8 mouse cellular contexts compared by ENCODE assay signal in the genomic region with DNA sequence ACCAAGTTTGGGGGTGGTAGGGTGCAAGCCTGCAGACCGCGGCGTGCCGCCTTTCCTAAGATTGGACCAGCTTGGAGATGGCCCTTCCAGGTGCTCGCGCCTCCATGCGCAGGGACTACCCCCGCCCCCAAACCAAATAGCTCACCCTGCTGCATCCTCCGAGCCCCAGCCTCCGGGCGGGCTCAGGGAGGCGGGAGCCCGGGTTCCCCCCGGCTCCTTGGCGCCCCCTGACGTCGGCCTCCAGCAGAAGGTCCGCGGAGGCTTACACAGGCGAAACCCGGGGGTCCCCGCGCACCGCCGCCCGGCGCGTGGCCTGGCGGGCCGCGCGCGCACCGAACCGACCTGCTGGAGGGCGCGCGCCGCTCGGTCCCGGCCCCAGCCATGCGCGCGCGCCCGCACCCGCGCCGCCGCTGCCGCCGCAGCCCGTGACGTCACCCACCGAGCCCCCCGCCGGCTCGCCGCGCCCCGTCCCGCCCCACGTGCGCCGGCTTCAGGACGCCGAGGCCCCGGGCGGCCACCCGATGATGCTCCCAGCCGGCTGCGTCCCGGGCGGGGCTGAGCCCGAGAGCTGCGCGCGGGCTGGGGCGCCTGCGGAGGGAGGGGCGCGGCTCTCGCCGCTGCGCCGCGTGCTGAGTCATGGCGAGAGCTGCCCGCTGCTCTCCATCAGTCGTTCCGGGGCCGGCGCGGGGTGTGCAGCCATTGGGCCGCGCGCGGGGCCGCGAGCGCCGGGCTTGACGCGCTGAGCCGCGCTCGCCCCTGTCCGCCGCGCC. TPM values are rescaled to one million over a fixed set of nuclear protein-coding genes. Genes with fewer than 3 reads are reported as not detected.
A peak's percentile ranks its signal among the peaks of the same experiment; 100 is the strongest.
DNase-seq lines count a peak whose midpoint lies in the region; ATAC-seq and TF ChIP-seq lines count a peak whose summit lies in the region.

TSS of gene Bend6 (minus strand) at position 396 of the 770 bp plus-strand sequence.

- no peak within 1 kb of the TSS for H3K27ac ChIP-seq in heart, embryonic 12.5 days (ENCODE audit: poor library complexity, severe bottlenecking)
- H3K27ac ChIP-seq in liver, embryonic 14.5 days = no peak within 1 kb of the TSS
- H3K27ac ChIP-seq in neural tube, embryonic 12.5 days = no peak within 1 kb of the TSS

- under 1% methylated on average over 91 of the region's 110 CpGs for WGBS in heart, embryonic 12.5 days
- WGBS in liver, embryonic 14.5 days (ENCODE audit: insufficient replicate concordance) = 2% methylated on average over 84 of the region's 110 CpGs
- under 1% methylated on average over 106 of the region's 110 CpGs for WGBS in neural tube, embryonic 12.5 days

- no peak for TF ChIP-seq EP300 in liver, embryonic 14.5 days (IDR thresholded peaks at IDR 0.05; ENCODE audit: low read depth)

- peak within 1 kb of the TSS; percentile 72 for H3K9ac ChIP-seq in heart, embryonic 12.5 days
- H3K9ac ChIP-seq in liver, embryonic 14.5 days (replicated peaks) = peak within 1 kb of the TSS; percentile 18; the same call in 1 of the 2 replicates
- peak within 1 kb of the TSS; percentile 70 for H3K9ac ChIP-seq in neural tube, embryonic 12.5 days

- H3K4me1 ChIP-seq in heart, embryonic 12.5 days (replicated peaks) = peaks cover 20% of the 10 kb centered on the region
- H3K4me1 ChIP-seq in liver, embryonic 14.5 days (replicated peaks; ENCODE audit: control insufficient read depth in 2 of 2, insufficient read depth in 2 of 2, low read length in 1 of 2) = peaks cover 0 to 3% of the 10 kb centered on the region in 2 experiments; a peak in 1 of 4 replicates
- H3K4me1 ChIP-seq in neural tube, embryonic 12.5 days = peaks cover 20% of the 10 kb centered on the region; the same call in 1 of the 2 replicates

- DNase-seq in ES-CJ7 (ENCODE audit: low read depth, low spot score) = peak; percentile 78
- DNase-seq in c-Kit-negative CD71-positive TER-119-positive erythroid progenitor cells, embryonic 14.5 days (ENCODE audit: low read depth, low spot score) = peak; percentile 6
- DNase-seq in kidney, postnatal 25 days = peak; percentile 14 to 50
- DNase-seq in liver, embryonic 14.5 days (ENCODE audit: low read depth in 3 of 3, low spot score in 3 of 3) = peak in 2 of 3 experiments; percentile 7 to 28
- peak; percentile 77 for DNase-seq in thymus, postnatal 14 days

- peak within 1 kb of the TSS; percentile 84 for H3K4me2 ChIP-seq in heart, embryonic 12.5 days
- H3K4me2 ChIP-seq in liver, embryonic 14.5 days (ENCODE audit: low read depth) = peak within 1 kb of the TSS; percentile 56
- H3K4me2 ChIP-seq in neural tube, embryonic 12.5 days (replicated peaks) = peak within 1 kb of the TSS; percentile 81

- H3K27me3 ChIP-seq in heart, embryonic 12.5 days (replicated peaks) = peaks cover 16% of the 10 kb centered on the region
- H3K27me3 ChIP-seq in liver, embryonic 14.5 days (ENCODE audit: control insufficient read depth, insufficient read depth, low read length) = peaks cover 45% of the 10 kb centered on the region
- peaks cover 16% of the 10 kb centered on the region for H3K27me3 ChIP-seq in neural tube, embryonic 12.5 days (replicated peaks)

- 0 out of 2 replicates have a peak, but pooled peaks have one; percentile 17 for TF ChIP-seq CTCF in liver, embryonic 14.5 days (IDR thresholded peaks at IDR 0.05; ENCODE audit: low read depth)

- ATAC-seq in erythroid progenitor cell, adult 5-6 weeks (replicated peaks; ENCODE audit: low FRiP score, poor library complexity, severe bottlenecking) = peak; percentile 68
- ATAC-seq in heart, embryonic 12.5 days (ENCODE audit: insufficient number of reproducible peaks, low FRiP score) = peak; percentile 82
- peak; percentile 74 for ATAC-seq in liver, embryonic 14.5 days (ENCODE audit: insufficient read depth)
- peak; percentile 87 for ATAC-seq in neural tube, embryonic 12.5 days (ENCODE audit: low FRiP score, low read depth)

- H3K4me3 ChIP-seq in heart, embryonic 12.5 days = peak within 1 kb of the TSS; percentile 78
- H3K4me3 ChIP-seq in liver, embryonic 14.5 days (ENCODE audit: insufficient read depth in 1 of 2, low read depth in 2 of 2, low read length in 2 of 2) = peak within 1 kb of the TSS; percentile 51 to 58
- H3K4me3 ChIP-seq in neural tube, embryonic 12.5 days = peak within 1 kb of the TSS; percentile 72

- no peaks in the 10 kb centered on the region for H3K36me3 ChIP-seq in heart, embryonic 12.5 days
- no peaks in the 10 kb centered on the region for H3K36me3 ChIP-seq in liver, embryonic 14.5 days (replicated peaks; ENCODE audit: control insufficient read depth, insufficient read depth, low read depth)
- H3K36me3 ChIP-seq in neural tube, embryonic 12.5 days = no peaks in the 10 kb centered on the region

- H3K9me3 ChIP-seq in heart, embryonic 12.5 days (replicated peaks) = no peaks in the 10 kb centered on the region
- no peaks in the 10 kb centered on the region for H3K9me3 ChIP-seq in liver, embryonic 14.5 days (ENCODE audit: control insufficient read depth, low read length)
- H3K9me3 ChIP-seq in neural tube, embryonic 12.5 days = no peaks in the 10 kb centered on the region

RNA-seq across cellular contexts. Expression of gene Bend6, which starts in this region (rescaled TPM):
- total RNA-seq in erythroid progenitor cell, adult 5-6 weeks (2015; ENCODE audit: low replicate concordance) = 3.4 TPM in 1 of 2 replicates, not detected in the other
- total RNA-seq in erythroid progenitor cell, adult 5-6 weeks (2017; ENCODE audit: low replicate concordance) = not detected in 2 replicates
- polyA plus RNA-seq in heart, embryonic 12.5 days (2016; fragmentation: Nextera tagmentation; extraction: Ambion mirVana) = 5.6 and 5.9 TPM in 2 replicates
- polyA plus RNA-seq in liver, embryonic 14.5 days (2012; rRNA removed) = 0.37 and 0.49 TPM in 2 replicates
- 0.47 and 0.82 TPM in 2 replicates for polyA plus RNA-seq in liver, embryonic 14.5 days (2014; fragmentation: Nextera tagmentation; extraction: Ambion mirVana)
- polyA plus RNA-seq in neural tube, embryonic 12.5 days (2016; fragmentation: Nextera tagmentation; extraction: Ambion mirVana) = 5.1 and 6.1 TPM in 2 replicates

Comparison
In these comparisons a context has a peak if more than half of its experiments do, and no peak if none do; other contexts are left out.
1. Peak in DNase-seq, ATAC-seq, H3K4me3 ChIP-seq, H3K9ac ChIP-seq and H3K4me2 ChIP-seq in liver, embryonic 14.5 days; RNA of the gene not detected or under 1 TPM.
2. DNase-seq: peak in every context shown above with its lines; median percentile 78 in ES-CJ7; 77 in thymus, postnatal 14 days; 32 in kidney, postnatal 25 days; 18 in liver, embryonic 14.5 days; 6 in c-Kit-negative CD71-positive TER-119-positive erythroid progenitor cells, embryonic 14.5 days.
3. H3K9ac ChIP-seq: peak in every context shown above with its lines; median percentile 72 in heart, embryonic 12.5 days; 70 in neural tube, embryonic 12.5 days; 18 in liver, embryonic 14.5 days.